ENCODE assay signal across 8 mouse cellular contexts in genomic region chr9:90115308-90115700, GRCm38 (mm10). TPM values are rescaled to one million over a fixed set of nuclear protein-coding genes. Genes with fewer than 3 reads are reported as not detected.
DNase-seq lines count a peak whose midpoint lies in the region; ATAC-seq and TF ChIP-seq lines count a peak whose summit lies in the region.

No protein-coding gene starts in this region.

- H3K4me2 ChIP-seq in lung, embryonic 15.5 days: peak overlapping the region; percentile 85
- peak overlapping the region; percentile 75 for H3K4me2 ChIP-seq in forebrain, embryonic 11.5 days (ENCODE audit: low read depth, low read length, severe bottlenecking)
- H3K4me2 ChIP-seq in limb, embryonic 12.5 days: peak overlapping the region; percentile 62

- TF ChIP-seq CTCF in olfactory bulb, adult 2 months (IDR thresholded peaks at IDR 0.05; ENCODE audit: insufficient read depth, low read depth, low read length): no peak

- no peaks in the 10 kb centered on the region for H3K9me3 ChIP-seq in lung, embryonic 15.5 days
- no peaks in the 10 kb centered on the region for H3K9me3 ChIP-seq in forebrain, embryonic 11.5 days (ENCODE audit: control insufficient read depth, low read length)
- H3K9me3 ChIP-seq in limb, embryonic 12.5 days: no peaks in the 10 kb centered on the region

- TF ChIP-seq POLR2A in olfactory bulb, adult 2 months (IDR thresholded peaks at IDR 0.05; ENCODE audit: insufficient read depth, low read depth, low read length): no peak

- peak overlapping the region; percentile 36 for H3K9ac ChIP-seq in lung, embryonic 15.5 days
- H3K9ac ChIP-seq in forebrain, embryonic 11.5 days (ENCODE audit: low read length): peak overlapping the region; percentile 67
- no peak overlapping the region; the same call in 1 of the 2 replicates for H3K9ac ChIP-seq in limb, embryonic 12.5 days (replicated peaks)

- ATAC-seq in lung, embryonic 15.5 days (ENCODE audit: borderline replicate concordance, extremely low read depth, low FRiP score, low TSS enrichment): no peak
- no peak for ATAC-seq in forebrain, embryonic 11.5 days (replicated peaks; ENCODE audit: low FRiP score)
- no peak for ATAC-seq in limb, embryonic 12.5 days (ENCODE audit: insufficient number of reproducible peaks, insufficient read depth, low FRiP score, low TSS enrichment, low read depth)

- no peak for DNase-seq in lung, postnatal 36 days
- DNase-seq in forebrain, embryonic 11.5 days (ENCODE audit: low spot score): no peak
- no peak for DNase-seq in thymus, postnatal 14 days
- no peak for DNase-seq in layer of hippocampus, postnatal 14 days (ENCODE audit: low spot score in 2 of 2)
- DNase-seq in adrenal gland, postnatal 4 days (ENCODE audit: low spot score in 2 of 2): no peak

- H3K4me1 ChIP-seq in lung, embryonic 15.5 days: peaks cover 25% of the 10 kb centered on the region
- H3K4me1 ChIP-seq in forebrain, embryonic 11.5 days (replicated peaks; ENCODE audit: control insufficient read depth, insufficient read depth, low read length): peaks cover 5% of the 10 kb centered on the region; the same call in 1 of the 2 replicates
- peaks cover 17% of the 10 kb centered on the region for H3K4me1 ChIP-seq in limb, embryonic 12.5 days (replicated peaks)
- peaks cover under 1% of the 10 kb centered on the region; the same call in 1 of the 2 replicates for H3K4me1 ChIP-seq in olfactory bulb, adult 2 months (ENCODE audit: control insufficient read depth, insufficient read depth, low read length)

- H3K4me3 ChIP-seq in lung, embryonic 15.5 days: peak overlapping the region; percentile 95
- H3K4me3 ChIP-seq in forebrain, embryonic 11.5 days (ENCODE audit: low read depth, low read length): peak overlapping the region; percentile 77
- H3K4me3 ChIP-seq in limb, embryonic 12.5 days (replicated peaks): peak overlapping the region; percentile 88
- H3K4me3 ChIP-seq in olfactory bulb, adult 2 months (ENCODE audit: insufficient read depth, low read depth, low read length): peak overlapping the region; percentile 78

- no peak overlapping the region for H3K27ac ChIP-seq in lung, embryonic 15.5 days
- no peak overlapping the region for H3K27ac ChIP-seq in forebrain, embryonic 11.5 days (ENCODE audit: low read depth, low read length)
- no peak overlapping the region for H3K27ac ChIP-seq in limb, embryonic 12.5 days
- H3K27ac ChIP-seq in olfactory bulb, adult 2 months (ENCODE audit: insufficient read depth, low read depth, low read length): no peak overlapping the region

- H3K36me3 ChIP-seq in lung, embryonic 15.5 days: no peaks in the 10 kb centered on the region
- H3K36me3 ChIP-seq in forebrain, embryonic 11.5 days (ENCODE audit: control insufficient read depth, insufficient read depth, low read length): no peaks in the 10 kb centered on the region
- no peaks in the 10 kb centered on the region for H3K36me3 ChIP-seq in limb, embryonic 12.5 days

- peaks cover 7% of the 10 kb centered on the region; the same call in 1 of the 2 replicates for H3K27me3 ChIP-seq in lung, embryonic 15.5 days
- H3K27me3 ChIP-seq in forebrain, embryonic 11.5 days (ENCODE audit: control insufficient read depth, insufficient read depth, low read length): no peaks in the 10 kb centered on the region
- H3K27me3 ChIP-seq in limb, embryonic 12.5 days: no peaks in the 10 kb centered on the region

RNA-seq across cellular contexts. Expression of gene Morf4l1, which starts 0.7 kb away (rescaled TPM):
- 397 and 406 TPM in 2 replicates for polyA plus RNA-seq in lung, embryonic 15.5 days (2015; fragmentation: Nextera tagmentation; extraction: Ambion mirVana)
- 484 and 515 TPM in 2 replicates for polyA plus RNA-seq in forebrain, embryonic 11.5 days (2014; fragmentation: Nextera tagmentation; extraction: Ambion mirVana)
- 502 and 512 TPM in 2 replicates for polyA plus RNA-seq in limb, embryonic 12.5 days (2016; fragmentation: Nextera tagmentation; extraction: Ambion mirVana)
- polyA plus RNA-seq in olfactory bulb, adult 2 months (2012; ENCODE audit: insufficient read depth, insufficient read length, low replicate concordance, missing spikeins): 261 and 289 TPM in 2 replicates
- 100 to 1,000 TPM; 364 to 379 TPM for total RNA-seq in layer of hippocampus, postnatal 14 days (2021)
- total RNA-seq in adrenal gland, postnatal 4 days (2021): 100 to 1,000 TPM; 348 to 362 TPM

RNA-seq across cellular contexts. Expression of gene Adamts7, which starts 47.6 kb away (rescaled TPM):
- 20.9 and 21.5 TPM in 2 replicates for polyA plus RNA-seq in lung, embryonic 15.5 days (2015; fragmentation: Nextera tagmentation; extraction: Ambion mirVana)
- 21.5 and 22.2 TPM in 2 replicates for polyA plus RNA-seq in forebrain, embryonic 11.5 days (2014; fragmentation: Nextera tagmentation; extraction: Ambion mirVana)
- polyA plus RNA-seq in limb, embryonic 12.5 days (2016; fragmentation: Nextera tagmentation; extraction: Ambion mirVana): 18.9 and 20.2 TPM in 2 replicates
- polyA plus RNA-seq in olfactory bulb, adult 2 months (2012; ENCODE audit: insufficient read depth, insufficient read length, low replicate concordance, missing spikeins): not detected in 2 replicates
- total RNA-seq in layer of hippocampus, postnatal 14 days (2021): 1 to 10 TPM; 1.3 to 1.5 TPM
- total RNA-seq in adrenal gland, postnatal 4 days (2021): 10 to 100 TPM; 10.1 to 12.5 TPM

Comparison
In these comparisons a context has a peak if more than half of its experiments do, and no peak if none do; other contexts are left out.
1. RNA of gene Adamts7, which starts 47.6 kb away (polyA plus RNA-seq): 21.5 to 22.2 TPM in forebrain, embryonic 11.5 days, 20.9 to 21.5 TPM in lung, embryonic 15.5 days and 18.9 to 20.2 TPM in limb, embryonic 12.5 days; not detected in olfactory bulb, adult 2 months; every median in the first group is over 10 times any median in the second.
2. Peak in every context shown above with its lines, with median percentiles within 50 percentile points of each other: H3K4me2 ChIP-seq and H3K4me3 ChIP-seq.